8 mouse cellular contexts compared by ENCODE assay signal in genomic region chr8:126734743-126735487, GRCm38 (mm10).
DNase-seq lines count a peak whose midpoint lies in the region; ATAC-seq and TF ChIP-seq lines count a peak whose summit lies in the region.

No protein-coding gene starts in this region.

- no peak for TF ChIP-seq POLR2A in heart, adult 2 months (IDR thresholded peaks at IDR 0.05; ENCODE audit: insufficient read depth, low read depth, low read length)

- H3K27ac ChIP-seq in heart, adult 2 months: peak overlapping the region; percentile 95
- H3K27ac ChIP-seq in hindbrain, embryonic 15.5 days (replicated peaks): peak overlapping the region; percentile 78; the same call in 1 of the 2 replicates
- peak overlapping the region; percentile 87 for H3K27ac ChIP-seq in liver, embryonic 15.5 days (replicated peaks)

- H3K4me1 ChIP-seq in heart, adult 2 months (ENCODE audit: control insufficient read depth, insufficient read depth, low read length): peaks cover 17% of the 10 kb centered on the region
- peaks cover 39% of the 10 kb centered on the region for H3K4me1 ChIP-seq in hindbrain, embryonic 15.5 days (replicated peaks)
- peaks cover 20% of the 10 kb centered on the region for H3K4me1 ChIP-seq in liver, embryonic 15.5 days (replicated peaks)

- no peak for ATAC-seq in hindbrain, embryonic 15.5 days (ENCODE audit: low FRiP score, low read depth)
- no peak for ATAC-seq in liver, embryonic 15.5 days (ENCODE audit: insufficient read depth)

- H3K36me3 ChIP-seq in heart, adult 2 months (ENCODE audit: control insufficient read depth, insufficient read depth, low read length): peaks cover 5% of the 10 kb centered on the region
- no peaks in the 10 kb centered on the region for H3K36me3 ChIP-seq in hindbrain, embryonic 15.5 days
- H3K36me3 ChIP-seq in liver, embryonic 15.5 days (replicated peaks): no peaks in the 10 kb centered on the region

- TF ChIP-seq CTCF in heart, adult 2 months (IDR thresholded peaks at IDR 0.05): no peak

- 49% methylated on average over 7 of the region's 7 CpGs for WGBS in heart, adult 2 months
- WGBS in hindbrain, embryonic 15.5 days: 60% methylated on average over 7 of the region's 7 CpGs
- 51% methylated on average over 7 of the region's 7 CpGs for WGBS in liver, embryonic 15.5 days (ENCODE audit: insufficient replicate concordance)

- no peaks in the 10 kb centered on the region for H3K79me2 ChIP-seq in heart, adult 2 months (replicated peaks; ENCODE audit: control insufficient read depth, insufficient read depth, low read length)

- no peak overlapping the region for H3K4me2 ChIP-seq in hindbrain, embryonic 15.5 days
- no peak overlapping the region for H3K4me2 ChIP-seq in liver, embryonic 15.5 days

- no peak overlapping the region; the same call in 1 of the 2 replicates for H3K4me3 ChIP-seq in heart, adult 2 months
- H3K4me3 ChIP-seq in hindbrain, embryonic 15.5 days: no peak overlapping the region
- H3K4me3 ChIP-seq in liver, embryonic 15.5 days (replicated peaks): no peak overlapping the region

- no peak for TF ChIP-seq EP300 in heart, adult 2 months (IDR thresholded peaks at IDR 0.05; ENCODE audit: insufficient read depth, low read depth, low read length)

- peak overlapping the region; percentile 4; the same call in 1 of the 2 replicates for H3K9ac ChIP-seq in heart, adult 2 months (ENCODE audit: low read depth, low read length)
- H3K9ac ChIP-seq in hindbrain, embryonic 15.5 days: no peak overlapping the region
- H3K9ac ChIP-seq in liver, embryonic 15.5 days: no peak overlapping the region

- intact Hi-C loops in heart, adult 2 months (cut with DNase I): loop anchor here (2.0 kb wide), 1 partner anchor 42 kb away; no protein-coding TSS in a partner anchor

- H3K27me3 ChIP-seq in heart, adult 2 months (ENCODE audit: control insufficient read depth, insufficient read depth, low read length): no peaks in the 10 kb centered on the region
- H3K27me3 ChIP-seq in hindbrain, embryonic 15.5 days: no peaks in the 10 kb centered on the region
- no peaks in the 10 kb centered on the region for H3K27me3 ChIP-seq in liver, embryonic 15.5 days

- DNase-seq in heart, adult 2 months: no peak
- no peak for DNase-seq in heart, adult 8-10 months (ENCODE audit: low spot score)
- DNase-seq in brain, adult 2 months (ENCODE audit: low read depth, low spot score): peak; percentile 47
- no peak for DNase-seq in adrenal gland, postnatal 10 days
- no peak for DNase-seq in spleen, postnatal 4 days (ENCODE audit: low spot score in 2 of 2)
- no peak for DNase-seq in natural killer cell, adult 2 months (ENCODE audit: low spot score in 2 of 2)

- no peaks in the 10 kb centered on the region for H3K9me3 ChIP-seq in hindbrain, embryonic 15.5 days
- H3K9me3 ChIP-seq in liver, embryonic 15.5 days (replicated peaks): no peaks in the 10 kb centered on the region
